ENCODE assay signal across 8 mouse cellular contexts in the genomic region with DNA sequence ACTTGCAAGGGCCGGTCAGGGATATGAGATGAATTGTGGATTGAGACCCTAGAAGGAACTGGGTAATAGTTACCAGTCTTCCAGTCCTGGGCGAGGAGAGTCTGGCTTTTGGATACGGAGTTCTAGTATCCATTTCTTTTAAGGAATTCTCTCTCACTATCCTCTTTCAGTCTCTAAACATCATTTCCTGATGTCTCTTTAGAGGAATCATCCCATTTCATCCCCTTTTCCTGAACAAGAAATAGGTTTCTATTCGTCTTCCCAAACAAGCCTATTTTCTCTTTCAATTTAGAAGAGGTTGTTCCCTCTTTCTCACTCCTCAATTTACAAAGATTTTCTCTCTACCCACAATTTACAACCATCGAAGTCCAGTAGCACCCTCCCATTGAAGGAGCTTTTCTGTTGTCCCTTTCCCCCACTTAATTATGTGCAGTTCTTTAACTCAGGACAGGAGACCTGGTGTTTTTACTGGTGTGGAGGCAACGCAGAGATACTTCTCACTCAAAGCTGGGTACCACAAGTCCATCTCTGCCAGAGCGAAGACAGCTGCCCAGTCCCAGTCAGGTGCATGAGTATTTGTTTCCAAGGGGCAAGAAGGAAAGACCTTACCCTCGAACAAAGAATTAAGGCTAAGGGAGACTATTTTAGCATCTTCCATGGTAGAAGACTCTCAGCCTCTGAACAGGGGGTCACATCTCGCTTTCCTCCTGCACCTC. TPM values are rescaled to one million over a fixed set of nuclear protein-coding genes. Genes with fewer than 3 reads are reported as not detected.
A peak's percentile ranks its signal among the peaks of the same experiment; 100 is the strongest.
DNase-seq lines count a peak whose midpoint lies in the region; ATAC-seq lines count a peak whose summit lies in the region.

No protein-coding gene starts in this region.

- H3K9ac ChIP-seq in lung, embryonic 16.5 days (ENCODE audit: low read length) = no peak overlapping the region
- H3K9ac ChIP-seq in forebrain, embryonic 15.5 days (replicated peaks) = peak overlapping the region; percentile 93
- H3K9ac ChIP-seq in liver, embryonic 12.5 days = peak overlapping the region; percentile 5; the same call in 1 of the 2 replicates
- H3K9ac ChIP-seq in stomach, embryonic 15.5 days = no peak overlapping the region

- no peaks in the 10 kb centered on the region for H3K9me3 ChIP-seq in lung, embryonic 16.5 days (ENCODE audit: control insufficient read depth, low read length)
- no peaks in the 10 kb centered on the region for H3K9me3 ChIP-seq in forebrain, embryonic 15.5 days
- no peaks in the 10 kb centered on the region for H3K9me3 ChIP-seq in liver, embryonic 12.5 days (replicated peaks)
- H3K9me3 ChIP-seq in stomach, embryonic 15.5 days = no peaks in the 10 kb centered on the region

- H3K4me1 ChIP-seq in lung, embryonic 16.5 days (replicated peaks; ENCODE audit: control insufficient read depth, insufficient read depth, low read length) = peaks cover 11% of the 10 kb centered on the region
- H3K4me1 ChIP-seq in forebrain, embryonic 15.5 days = peaks cover 29% of the 10 kb centered on the region
- H3K4me1 ChIP-seq in liver, embryonic 12.5 days = peaks cover 9% of the 10 kb centered on the region
- peaks cover 9% of the 10 kb centered on the region for H3K4me1 ChIP-seq in stomach, embryonic 15.5 days

- peak overlapping the region; percentile 50 for H3K4me3 ChIP-seq in lung, embryonic 16.5 days (ENCODE audit: low read length)
- H3K4me3 ChIP-seq in forebrain, embryonic 15.5 days = peak overlapping the region; percentile 54
- peak overlapping the region; percentile 43 for H3K4me3 ChIP-seq in liver, embryonic 12.5 days
- H3K4me3 ChIP-seq in stomach, embryonic 15.5 days (replicated peaks) = peak overlapping the region; percentile 41

- H3K4me2 ChIP-seq in lung, embryonic 16.5 days (ENCODE audit: low read depth, low read length) = peak overlapping the region; percentile 87
- H3K4me2 ChIP-seq in forebrain, embryonic 15.5 days (replicated peaks) = peak overlapping the region; percentile 74
- H3K4me2 ChIP-seq in liver, embryonic 12.5 days = peak overlapping the region; percentile 65
- peak overlapping the region; percentile 89 for H3K4me2 ChIP-seq in stomach, embryonic 15.5 days

- no peak; the same call in 1 of the 2 replicates for ATAC-seq in lung, embryonic 16.5 days (ENCODE audit: low read depth)
- ATAC-seq in forebrain, embryonic 15.5 days (replicated peaks) = no peak
- no peak for ATAC-seq in liver, embryonic 12.5 days
- ATAC-seq in stomach, embryonic 15.5 days (ENCODE audit: insufficient read depth, low FRiP score, low read depth) = no peak
- ATAC-seq in inflammation-experienced regulatory T-cells, adult 6 months = no peak

- 2% methylated on average over 9 of the region's 9 CpGs for WGBS in lung, embryonic 16.5 days
- WGBS in forebrain, embryonic 15.5 days = 1% methylated on average over 9 of the region's 9 CpGs
- 4% methylated on average over 9 of the region's 9 CpGs for WGBS in liver, embryonic 12.5 days (ENCODE audit: insufficient replicate concordance)
- 3% methylated on average over 9 of the region's 9 CpGs for WGBS in stomach, embryonic 15.5 days

- no peaks in the 10 kb centered on the region for H3K36me3 ChIP-seq in lung, embryonic 16.5 days (ENCODE audit: control insufficient read depth, insufficient read depth, low read length)
- H3K36me3 ChIP-seq in forebrain, embryonic 15.5 days = no peaks in the 10 kb centered on the region
- H3K36me3 ChIP-seq in liver, embryonic 12.5 days = no peaks in the 10 kb centered on the region
- H3K36me3 ChIP-seq in stomach, embryonic 15.5 days = no peaks in the 10 kb centered on the region

- no peak for DNase-seq in lung, postnatal 14 days
- no peak for DNase-seq in kidney, postnatal 4 days
- no peak for DNase-seq in gastrocnemius, adult 8-10 months (ENCODE audit: low spot score in 2 of 2)

- H3K27ac ChIP-seq in lung, embryonic 16.5 days (ENCODE audit: low read length) = no peak overlapping the region
- H3K27ac ChIP-seq in forebrain, embryonic 15.5 days (replicated peaks) = peak overlapping the region; percentile 96
- H3K27ac ChIP-seq in liver, embryonic 12.5 days = no peak overlapping the region
- H3K27ac ChIP-seq in stomach, embryonic 15.5 days = no peak overlapping the region

- H3K27me3 ChIP-seq in lung, embryonic 16.5 days (ENCODE audit: control insufficient read depth, insufficient read depth, low read depth, low read length) = peaks cover 95% of the 10 kb centered on the region
- peaks cover 25% of the 10 kb centered on the region for H3K27me3 ChIP-seq in forebrain, embryonic 15.5 days
- peaks cover 100% of the 10 kb centered on the region for H3K27me3 ChIP-seq in liver, embryonic 12.5 days (replicated peaks)
- H3K27me3 ChIP-seq in stomach, embryonic 15.5 days (replicated peaks) = peaks cover 91% of the 10 kb centered on the region

RNA-seq across cellular contexts. Expression of gene Lhx2, which starts 1.0 kb away (rescaled TPM):
- polyA plus RNA-seq in lung, embryonic 16.5 days (2015; fragmentation: Nextera tagmentation; extraction: Ambion mirVana) = not detected in 2 replicates
- polyA plus RNA-seq in forebrain, embryonic 15.5 days (2015; fragmentation: Nextera tagmentation; extraction: Ambion mirVana) = 91.0 and 111 TPM in 2 replicates
- polyA plus RNA-seq in liver, embryonic 12.5 days (2016; fragmentation: Nextera tagmentation; extraction: Ambion mirVana) = 8.2 and 8.6 TPM in 2 replicates
- polyA plus RNA-seq in stomach, embryonic 15.5 days (2015; fragmentation: Nextera tagmentation; extraction: Ambion mirVana) = 0.15 and 0.41 TPM in 2 replicates
- under 1 TPM in 1 of 3 experiments, not detected in 2; 0.13 TPM for polyA plus RNA-seq in inflammation-experienced regulatory T-cells, adult 6 months (2017; shearing (Covaris generic))
- under 1 TPM in 3 of 4 experiments, not detected in 1; 0.09 to 0.32 (median 0.15) TPM for total RNA-seq in gastrocnemius, adult 8-10 months (2022)

RNA-seq across cellular contexts. Expression of gene Dennd1a, which starts 52.9 kb away (rescaled TPM):
- polyA plus RNA-seq in lung, embryonic 16.5 days (2015; fragmentation: Nextera tagmentation; extraction: Ambion mirVana) = 11.0 and 11.7 TPM in 2 replicates
- polyA plus RNA-seq in forebrain, embryonic 15.5 days (2015; fragmentation: Nextera tagmentation; extraction: Ambion mirVana) = 18.1 and 19.2 TPM in 2 replicates
- polyA plus RNA-seq in liver, embryonic 12.5 days (2016; fragmentation: Nextera tagmentation; extraction: Ambion mirVana) = 13.3 and 17.2 TPM in 2 replicates
- 10.3 and 13.3 TPM in 2 replicates for polyA plus RNA-seq in stomach, embryonic 15.5 days (2015; fragmentation: Nextera tagmentation; extraction: Ambion mirVana)
- 10 to 100 TPM in 2 of 3 experiments, 1 to 10 TPM in 1; 9.3 to 16.0 (median 14.6) TPM for polyA plus RNA-seq in inflammation-experienced regulatory T-cells, adult 6 months (2017; shearing (Covaris generic))
- total RNA-seq in gastrocnemius, adult 8-10 months (2022) = 10 to 100 TPM; 33.8 to 40.0 (median 37.8) TPM

Comparison
In these comparisons a context has a peak if more than half of its experiments do, and no peak if none do; other contexts are left out.
1. H3K9ac ChIP-seq: peak in forebrain, embryonic 15.5 days (single experiment) and liver, embryonic 12.5 days (single experiment); none in lung, embryonic 16.5 days (single experiment) and stomach, embryonic 15.5 days (single experiment).
2. Peak in every context shown above with its lines, with median percentiles within 50 percentile points of each other: H3K4me2 ChIP-seq and H3K4me3 ChIP-seq.